20 mouse cellular contexts compared by ENCODE assay signal in the genomic region with DNA sequence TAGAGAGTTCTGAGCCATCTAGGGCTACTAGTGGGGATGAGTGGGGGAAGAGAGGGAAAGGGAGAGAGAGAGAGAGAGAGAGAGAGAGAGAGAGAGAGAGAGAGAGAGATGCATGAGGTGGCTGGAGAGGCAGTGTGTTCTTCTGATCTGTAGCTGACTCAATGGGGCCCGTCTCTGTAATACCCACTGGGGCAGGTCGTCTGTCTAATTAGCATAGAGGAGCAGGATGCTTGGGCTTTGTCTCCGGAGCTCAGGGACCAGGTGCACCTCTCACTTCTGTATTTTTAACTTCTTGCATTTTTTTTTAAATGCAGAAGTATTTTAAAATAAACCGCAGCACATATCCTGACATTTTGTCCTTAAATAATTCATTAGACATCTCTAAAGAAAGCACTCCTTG. TPM values are rescaled to one million over a fixed set of nuclear protein-coding genes. Genes with fewer than 3 reads are reported as not detected.
"Had no signal": no experiment of that assay in that cellular context is flagged by ENCODE, and none has a peak within 500 bp of the region (broad histone marks: within the 10 kb centered on the region; RNA-seq: fewer than 3 reads in every experiment).

No protein-coding gene starts in this region.

- H3K4me2 ChIP-seq: limb, embryonic 13.5 days had no signal

- DNase-seq: kidney, adult 11 months; kidney, adult 9 months; kidney, postnatal 4 days; lung, adult 18-20 months; right cerebral cortex, adult 18-20 months; thymus, postnatal 36 days had no signal

- H3K9ac ChIP-seq: limb, embryonic 13.5 days; liver, embryonic 14.5 days had no signal

- H3K9me3 ChIP-seq: limb, embryonic 13.5 days had no signal

- H3K27ac ChIP-seq: kidney, postnatal 0 days; layer of hippocampus, adult 2 months; limb, embryonic 13.5 days; liver, embryonic 14.5 days had no signal

- H3K36me3 ChIP-seq: limb, embryonic 13.5 days had no signal

- H3K4me1 ChIP-seq: limb, embryonic 13.5 days had no signal

- H3K4me3 ChIP-seq: layer of hippocampus, adult 2 months; limb, embryonic 13.5 days had no signal

RNA-seq across cellular contexts. Expression of a gene that starts 18.2 kb away (rescaled TPM):
- total RNA-seq: layer of hippocampus, adult 2 months; layer of hippocampus, postnatal 14 days; left cerebral cortex, adult 18-20 months; left cerebral cortex, postnatal 10 days; left cerebral cortex, postnatal 4 days; liver, adult 2 months; midbrain, postnatal 0 days had no signal
- polyA plus RNA-seq: kidney, postnatal 0 days; limb, embryonic 13.5 days; liver, adult 2 months; liver, embryonic 14.5 days; lung, embryonic 16.5 days; midbrain, postnatal 0 days; neural tube, embryonic 14.5 days; stomach, embryonic 16.5 days; thymus, postnatal 0 days had no signal

RNA-seq across cellular contexts. Expression of a gene that starts 38.7 kb away (rescaled TPM):
- total RNA-seq: layer of hippocampus, adult 2 months; layer of hippocampus, postnatal 14 days; left cerebral cortex, adult 18-20 months; left cerebral cortex, postnatal 10 days; left cerebral cortex, postnatal 4 days; liver, adult 2 months; midbrain, postnatal 0 days had no signal
- polyA plus RNA-seq: kidney, postnatal 0 days; limb, embryonic 13.5 days; liver, adult 2 months; lung, embryonic 16.5 days; midbrain, postnatal 0 days; neural tube, embryonic 14.5 days; thymus, postnatal 0 days had no signal

RNA-seq across cellular contexts. Expression of a gene that starts 59.7 kb away (rescaled TPM):
- total RNA-seq: layer of hippocampus, adult 2 months; layer of hippocampus, postnatal 14 days; left cerebral cortex, adult 18-20 months; left cerebral cortex, postnatal 10 days; left cerebral cortex, postnatal 4 days; midbrain, postnatal 0 days had no signal
- polyA plus RNA-seq: liver, adult 2 months; lung, embryonic 16.5 days; midbrain, postnatal 0 days; neural tube, embryonic 14.5 days had no signal
